Mouse (Mus musculus): ENCODE measurements around the gene Etfa.

Gene Etfa

GRCm38 (mm10) chr9:55511521-55511993 lies 486 bp downstream of the Etfa start:
- peak; percentile 38 for DNase-seq (ENCODE audit: low spot score)

- DNase-seq (ENCODE audit: low spot score) = no peak
These were observed 1.3 kb downstream of the Etfa start for GRCm38 (mm10) chr9:55510651-55511235.

- DNase-seq (ENCODE audit: low spot score) = no peak
These were observed 2.3 kb downstream of the Etfa start for GRCm38 (mm10) chr9:55509731-55510130.

GRCm38 (mm10) chr9:55508701-55509100 lies 3.3 kb downstream of the Etfa start:
- DNase-seq (ENCODE audit: low spot score) = no peak

- no peak for DNase-seq (ENCODE audit: low spot score)
These were observed 4.1 kb downstream of the Etfa start for GRCm38 (mm10) chr9:55507922-55508321.

GRCm38 (mm10) chr9:55482116-55482515 lies 29.9 kb downstream of the Etfa start:
- no peak for DNase-seq (ENCODE audit: low spot score)

- DNase-seq (ENCODE audit: low spot score) = no peak
These were observed 33.3 kb downstream of the Etfa start for GRCm38 (mm10) chr9:55478699-55479098.

- no peak for DNase-seq (ENCODE audit: low spot score)
These were observed 36.0 kb downstream of the Etfa start for GRCm38 (mm10) chr9:55476084-55476483.

GRCm38 (mm10) chr9:55468397-55468796 lies 43.6 kb downstream of the Etfa start:
- DNase-seq (ENCODE audit: low spot score) = no peak

GRCm38 (mm10) chr9:55453366-55453765 lies 58.7 kb downstream of the Etfa start:
- DNase-seq (ENCODE audit: low spot score) = no peak

GRCm38 (mm10) chr9:55452906-55453305 lies 59.1 kb downstream of the Etfa start:
- DNase-seq (ENCODE audit: low spot score) = no peak

GRCm38 (mm10) chr9:55451426-55451825 lies 60.6 kb downstream of the Etfa start:
- DNase-seq (ENCODE audit: low spot score) = no peak

GRCm38 (mm10) chr9:55450035-55450434 lies 62.0 kb downstream of the Etfa start:
- no peak for DNase-seq (ENCODE audit: low spot score)

- DNase-seq (ENCODE audit: low spot score) = no peak
These were observed 62.9 kb downstream of the Etfa start for GRCm38 (mm10) chr9:55449108-55449507.

GRCm38 (mm10) chr9:55447509-55447908 lies 64.5 kb downstream of the Etfa start:
- DNase-seq (ENCODE audit: low spot score) = no peak

- no peak for DNase-seq (ENCODE audit: low spot score)
These were observed 72.8 kb downstream of the Etfa start for GRCm38 (mm10) chr9:55439206-55439780.

GRCm38 (mm10) chr9:55438433-55438832 lies 73.6 kb downstream of the Etfa start:
- peak; percentile 63 for DNase-seq (ENCODE audit: low spot score)

GRCm38 (mm10) chr9:55433875-55434274 lies 78.2 kb downstream of the Etfa start:
- no peak for DNase-seq (ENCODE audit: low spot score)

GRCm38 (mm10) chr9:55432306-55433289 lies 79.4 kb downstream of the Etfa start:
- DNase-seq (ENCODE audit: low spot score) = no peak

- no peak for DNase-seq (ENCODE audit: low spot score)
These were observed 81.9 kb downstream of the Etfa start for GRCm38 (mm10) chr9:55430133-55430532.

GRCm38 (mm10) chr9:55429242-55429975 lies 82.6 kb downstream of the Etfa start:
- DNase-seq (ENCODE audit: low spot score) = no peak

GRCm38 (mm10) chr9:55425271-55425810 lies 86.7 kb downstream of the Etfa start:
- DNase-seq (ENCODE audit: low spot score) = no peak
